Mouse (Mus musculus) kidney, adult 2 months (tissue): ENCODE data around the gene Ncoa3.

Source experiments
- CTCF ChIP-seq: fragments of 200-500 bp; conservative IDR thresholded peaks from 2 replicates; pipeline ENCODE4 v1.5.1; 2011; ENCODE audit warnings: low read depth, mild to moderate bottlenecking, control low read depth, low read length, moderate library complexity, mixed read lengths; ENCODE audit not compliant: insufficient read depth, insufficient read length
- POLR2A ChIP-seq: fragments of 200-500 bp; IDR thresholded peaks from one replicate; pipeline ENCODE4 v1.6.1; 2011; ENCODE audit warnings: low read depth, low read length, control low read depth

- TF ChIP-seq POLR2A, result no peak
- no peak for TF ChIP-seq CTCF
Measured at GRCm38 (mm10) chr2:166071481-166071880, 79.0 kb downstream of the Ncoa3 start.
